Mouse (Mus musculus) liver, embryonic 14.5 days (tissue): ENCODE measurements around the gene Ntan1.

ENCODE experiments used
- CTCF ChIP-seq: IDR thresholded peaks from 2 replicates; pipeline ENCODE4 v1.5.1; 2016; ENCODE audit warnings: antibody characterized with exemption, low read depth, control low read depth
- EP300 ChIP-seq: IDR thresholded peaks from 2 replicates; pipeline ENCODE4 v1.6.1; 2016; ENCODE audit warnings: antibody characterized with exemption, low read depth

DNA sequence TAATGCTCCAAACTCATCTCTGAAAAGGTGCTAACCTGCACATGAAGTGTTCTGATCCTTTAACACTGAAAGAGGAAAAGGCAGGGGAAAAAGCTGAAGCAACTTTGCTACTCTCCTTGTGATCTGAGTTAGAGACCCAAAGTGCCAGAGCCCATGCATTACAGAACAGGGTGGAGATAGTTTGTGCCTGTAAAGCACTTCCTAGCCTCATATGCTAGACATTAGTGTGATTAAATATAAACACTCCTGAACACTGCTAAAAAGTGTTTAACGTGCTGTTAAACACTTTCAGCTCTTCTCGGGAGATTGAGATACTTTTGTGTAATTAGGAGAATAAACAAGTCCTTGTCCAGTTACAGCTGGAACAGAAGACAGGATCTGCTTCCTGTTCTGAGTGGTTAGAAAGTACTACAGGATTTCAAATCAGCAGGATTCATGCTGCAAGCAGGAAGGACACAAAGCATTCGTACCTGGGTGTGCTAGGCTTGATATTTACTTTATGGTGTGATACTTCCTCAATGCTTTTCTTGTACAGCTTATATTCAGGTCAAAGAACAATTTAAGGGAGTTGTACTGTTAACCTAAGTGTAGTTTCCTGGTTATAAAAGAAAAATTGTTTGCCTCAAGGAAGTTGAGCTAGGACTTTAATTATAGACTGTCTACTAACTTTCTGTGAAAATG is 64.6 kb downstream of the Ntan1 start:
- TF ChIP-seq CTCF = no peak
- TF ChIP-seq EP300 = no peak
